Mouse (Mus musculus) cerebellum, adult 11-12 months (tissue): ENCODE data around the gene Lgals3bp.

Experiments
- DNase-seq: peaks from one replicate; pipeline ENCODE4 v3.0.0; 2022

Gene Lgals3bp

DNA sequence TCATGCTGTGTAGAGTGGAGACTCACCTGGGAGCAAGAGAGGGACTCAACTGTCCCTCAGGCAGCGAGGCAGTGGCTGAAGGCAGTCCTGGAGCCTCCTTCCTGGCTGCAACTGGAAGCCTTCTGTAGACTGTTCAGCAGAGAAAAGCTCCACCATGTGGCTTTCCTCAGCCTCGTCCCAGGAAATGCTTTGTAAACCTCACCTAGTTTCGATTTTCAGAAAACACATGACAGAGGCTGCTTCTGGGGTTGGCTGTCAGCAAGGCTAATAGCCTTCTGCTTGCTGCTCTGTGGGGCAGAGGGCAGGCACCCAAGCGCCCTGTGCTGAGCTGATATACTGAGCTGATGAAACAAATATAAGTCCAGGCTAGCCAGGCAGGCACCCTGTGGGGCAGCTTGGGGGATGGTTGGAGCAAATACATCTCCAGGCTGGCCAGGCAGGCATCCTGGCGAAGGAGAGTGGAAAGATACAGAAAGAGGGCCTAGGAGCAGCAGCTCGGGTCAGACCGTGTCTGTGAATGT is at the start of gene Lgals3bp:
TSS of gene Lgals3bp (minus strand) at position 333 of the 521 bp plus-strand sequence.
- peak; percentile 80 for DNase-seq

DNA sequence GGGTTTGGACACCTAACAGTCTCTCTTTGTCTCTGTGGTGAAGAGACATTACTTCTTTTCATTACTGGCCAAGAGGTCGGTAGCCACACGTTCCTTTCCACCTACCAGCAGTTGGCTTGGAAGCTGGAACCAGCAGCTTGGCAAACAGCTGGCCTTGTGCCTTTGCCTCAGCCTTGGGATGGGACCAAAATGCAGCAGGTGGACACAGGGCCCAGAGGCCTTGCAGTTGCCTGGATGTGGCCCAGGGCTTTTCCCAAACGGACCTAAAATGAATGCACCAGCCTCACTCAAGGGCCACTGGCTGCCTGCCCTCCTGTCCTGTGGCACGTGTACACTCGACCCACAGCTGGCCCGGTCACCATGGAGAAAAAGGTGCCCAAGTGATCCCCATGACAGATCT is 49.3 kb upstream of the Lgals3bp start:
- no peak for DNase-seq

GRCm38 (mm10) chr11:118448385-118448784 is 46.5 kb upstream of the Lgals3bp start:
- no peak for DNase-seq

GRCm38 (mm10) chr11:118447346-118447745 is 45.5 kb upstream of the Lgals3bp start:
- DNase-seq = no peak

DNA sequence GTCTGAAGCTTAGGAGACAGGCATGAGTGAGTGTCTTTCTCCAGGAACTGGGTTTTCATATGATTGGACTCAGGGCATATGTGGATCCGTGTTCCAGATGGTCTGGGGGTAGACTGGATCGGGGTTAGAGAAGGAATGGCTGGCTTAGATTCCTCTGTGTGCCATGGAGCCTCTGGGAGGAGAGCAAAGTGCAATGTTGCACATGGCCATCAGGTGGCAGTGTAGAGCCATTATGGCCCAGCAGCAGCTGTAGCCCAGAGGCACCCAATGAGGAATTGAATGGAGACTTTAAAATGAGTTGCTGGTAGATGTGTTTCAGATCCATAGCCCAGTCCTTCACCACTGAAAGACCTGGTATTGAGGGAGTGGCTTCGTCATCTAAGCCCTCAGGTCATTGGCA is 44.0 kb upstream of the Lgals3bp start:
- DNase-seq = peak; percentile 52

DNA sequence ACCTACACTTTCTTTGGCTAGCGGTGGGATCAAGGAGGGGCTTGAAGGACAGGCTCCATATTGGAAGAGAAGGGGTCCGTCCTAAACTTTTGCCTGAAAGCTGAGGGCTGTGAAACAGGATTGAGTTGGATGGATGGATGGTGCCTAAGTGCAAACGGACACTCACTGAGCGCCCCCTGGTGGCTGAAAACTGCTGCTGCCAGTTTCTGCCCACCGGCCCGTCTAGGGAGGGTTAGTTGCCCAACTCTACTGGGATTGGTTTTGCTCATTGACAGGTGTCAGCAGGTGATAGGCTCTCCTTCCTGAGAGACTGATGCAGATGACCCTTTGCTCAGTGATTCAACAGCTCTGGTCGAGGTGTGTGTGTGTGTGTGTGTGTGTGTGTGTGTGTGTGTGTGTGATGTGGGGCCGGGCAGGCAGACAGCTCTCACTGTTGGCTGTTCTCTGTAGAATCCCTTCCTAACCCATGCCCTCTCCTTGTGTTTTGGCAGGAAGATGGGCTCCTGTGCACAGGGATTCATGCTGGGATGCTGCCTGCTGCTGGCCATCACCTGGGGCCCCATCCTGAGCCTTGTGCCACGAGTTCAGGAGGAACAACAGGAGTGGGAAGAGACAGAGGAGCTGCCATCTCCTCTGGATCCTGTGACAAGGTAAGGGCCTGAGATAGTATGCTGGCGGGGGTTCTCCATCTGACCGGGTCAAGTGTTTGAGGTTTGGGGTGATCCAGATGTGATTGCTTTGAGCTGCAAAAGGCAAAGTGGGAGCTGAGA is 41.5 kb upstream of the Lgals3bp start:
- DNase-seq = no peak

DNA sequence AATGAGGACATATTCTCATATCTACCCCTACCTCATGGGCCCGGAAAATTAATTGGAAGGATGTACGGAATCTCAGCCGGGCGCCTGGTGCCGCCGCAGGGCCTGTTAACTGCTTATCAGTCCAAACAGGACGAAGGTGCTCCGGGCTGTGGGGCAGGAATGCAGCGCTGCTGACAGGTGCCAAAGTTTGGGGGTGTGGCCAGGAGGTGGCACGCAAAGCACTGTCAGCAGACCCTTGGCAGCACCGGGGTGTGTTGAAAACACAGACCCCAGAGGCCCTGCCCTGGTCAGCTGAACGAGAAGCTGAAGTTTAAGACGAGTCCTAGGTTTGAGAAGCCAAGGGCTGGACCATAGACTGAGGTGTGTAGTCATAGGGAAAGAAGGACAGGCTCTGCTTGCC is 40.8 kb upstream of the Lgals3bp start:
- no peak for DNase-seq

- DNase-seq = no peak
Measured at GRCm38 (mm10) chr11:118438665-118439414, 36.9 kb upstream of the Lgals3bp start.

- DNase-seq = peak; percentile 83
Measured at GRCm38 (mm10) chr11:118436471-118436935, 34.6 kb upstream of the Lgals3bp start.

DNA sequence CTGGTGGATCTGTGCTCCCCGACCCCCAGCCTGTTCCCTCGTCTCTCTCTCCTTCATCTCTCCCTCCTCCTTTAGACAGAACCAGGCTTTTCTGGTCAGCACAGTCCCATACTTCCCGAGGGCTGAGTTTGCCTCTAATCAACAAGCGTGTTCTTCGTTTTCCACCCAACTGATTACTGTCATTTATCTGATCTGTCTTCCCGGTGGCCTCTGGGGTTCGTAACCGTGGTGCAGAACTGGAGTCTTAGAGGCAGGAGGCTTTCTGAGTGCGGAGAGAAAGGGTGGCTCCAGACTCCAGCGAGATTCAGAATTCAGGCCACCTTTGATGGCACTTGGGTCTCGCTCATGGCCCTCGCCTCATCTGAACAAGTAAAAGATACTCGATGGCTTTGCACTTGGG is 32.2 kb upstream of the Lgals3bp start:
- DNase-seq = no peak

DNA sequence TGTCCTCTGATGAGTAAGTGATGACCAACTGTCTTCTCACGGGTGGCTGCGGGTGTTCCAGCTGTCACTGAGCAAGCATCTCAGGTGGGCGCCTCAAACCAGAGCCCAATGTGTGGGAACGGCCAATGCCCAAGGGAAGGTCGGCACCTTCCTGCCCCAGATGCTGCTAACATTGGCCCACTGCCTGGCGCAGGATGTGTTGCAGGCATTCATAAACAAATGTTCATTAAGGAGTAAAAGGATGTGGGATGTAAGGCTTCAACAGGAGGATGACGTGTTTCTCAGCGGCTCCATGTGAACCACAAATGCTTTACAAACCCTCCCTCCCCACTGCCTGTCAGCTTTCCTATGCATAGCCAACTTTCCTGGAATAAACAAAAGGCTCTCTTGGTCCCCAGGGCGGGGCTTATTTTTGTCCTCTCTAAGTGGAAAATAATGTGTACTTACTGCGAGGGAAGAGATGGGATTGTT is 31.5 kb upstream of the Lgals3bp start:
- DNase-seq = no peak

DNA sequence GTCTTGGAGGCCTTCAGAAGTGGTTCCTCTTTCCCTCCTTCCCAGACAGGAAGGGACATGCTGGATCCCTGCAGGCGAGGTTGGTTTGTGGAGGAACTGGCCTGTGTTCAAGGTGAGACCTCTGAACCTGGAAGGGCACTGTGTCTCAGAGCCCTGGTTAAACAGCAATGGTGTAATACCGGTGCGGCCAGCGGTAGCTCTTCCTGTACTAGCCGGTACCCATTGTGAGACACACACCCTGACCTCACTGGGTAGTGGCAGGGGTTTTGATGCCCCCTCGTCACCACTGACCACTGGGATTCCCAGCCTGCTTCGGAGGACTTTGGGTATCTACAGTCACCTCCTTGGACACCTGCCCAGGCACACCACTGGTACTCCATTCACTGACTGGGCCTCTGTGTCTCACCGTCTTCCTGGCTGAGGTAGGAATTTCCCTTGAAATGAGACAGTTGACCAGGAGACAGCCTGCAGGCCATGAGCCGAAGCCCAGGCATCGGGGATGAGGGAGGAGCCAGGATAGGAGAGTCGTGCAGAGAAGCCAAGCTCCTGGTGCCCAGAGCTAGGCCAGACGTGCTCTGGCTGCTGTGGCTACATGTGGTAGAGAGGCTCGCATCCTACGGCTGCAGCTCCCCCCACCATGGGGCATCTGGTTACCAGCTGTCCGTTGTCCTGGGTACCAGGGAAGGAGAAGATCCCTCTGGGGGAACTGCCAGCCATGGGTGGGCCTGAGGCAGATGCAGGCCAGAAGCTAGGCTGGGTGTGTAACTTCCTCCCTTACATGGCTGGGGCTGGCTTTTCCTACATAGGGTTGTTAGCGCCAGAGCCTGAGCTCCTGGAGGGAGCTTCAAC is 29.4 kb upstream of the Lgals3bp start:
- no peak for DNase-seq

DNA sequence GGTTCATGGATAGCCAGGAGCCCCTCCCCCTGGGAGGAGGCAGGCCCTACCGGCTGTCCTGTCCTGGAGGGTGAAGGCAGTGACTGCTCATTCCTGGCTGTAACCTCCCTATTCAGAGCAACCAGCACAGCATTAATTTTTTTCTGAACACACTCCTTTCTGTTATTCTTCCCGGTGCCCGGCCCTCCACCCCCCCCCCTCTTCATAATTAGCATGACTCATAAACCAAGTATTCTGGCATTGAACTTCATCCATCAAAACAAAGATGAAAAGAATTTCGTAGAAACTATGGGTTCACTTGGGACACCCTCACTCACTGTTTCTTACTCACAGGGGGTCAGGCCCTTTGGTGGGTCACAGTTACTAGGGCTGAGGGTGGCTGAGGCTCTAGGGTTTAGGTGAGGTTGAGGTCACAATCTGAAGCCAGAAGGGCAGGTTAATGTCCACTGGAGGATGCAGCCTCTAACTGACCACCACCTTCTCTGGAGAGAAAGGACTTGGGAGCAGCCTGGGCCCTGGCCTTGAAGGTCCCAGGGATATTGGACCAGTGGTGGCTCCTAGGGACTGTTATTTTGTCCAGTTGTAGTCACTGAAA is 28.5 kb upstream of the Lgals3bp start:
- DNase-seq = no peak

DNA sequence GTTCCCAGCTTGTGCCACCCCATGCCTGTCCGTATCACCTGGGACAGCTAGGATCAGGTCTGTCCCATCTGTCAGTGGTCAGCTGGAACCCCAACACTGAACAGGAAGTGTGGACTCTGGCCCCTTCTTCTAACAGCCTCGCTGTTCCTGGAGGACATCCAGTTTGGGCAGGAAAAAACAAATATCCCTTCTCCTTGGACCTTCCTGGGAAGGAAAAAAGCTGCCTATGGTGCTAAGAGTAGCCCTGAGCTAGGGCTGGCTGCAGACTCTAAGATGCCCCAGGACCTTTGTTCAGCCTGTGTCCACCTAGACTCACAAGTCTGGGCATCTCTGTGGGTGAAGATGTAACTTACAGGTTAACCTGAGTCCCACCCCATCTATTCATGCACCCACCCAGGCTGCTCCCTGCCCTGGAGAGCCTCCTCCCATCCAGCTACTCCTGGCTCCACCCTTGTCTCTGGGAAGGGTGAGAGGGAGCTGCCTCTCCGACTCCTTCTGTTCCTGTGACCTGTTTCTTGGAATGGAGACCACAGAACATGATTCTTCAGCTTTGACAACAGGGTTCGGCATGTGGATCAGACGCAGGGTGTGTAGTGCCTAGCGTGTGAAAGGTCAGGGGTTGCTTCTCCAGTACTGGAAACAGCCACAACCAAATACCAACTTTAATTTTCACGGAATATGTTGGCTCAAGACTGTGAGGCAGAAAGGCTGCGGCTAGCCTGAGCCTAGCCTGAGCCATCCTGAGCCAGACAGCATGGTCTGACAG is 27.2 kb upstream of the Lgals3bp start:
- DNase-seq = no peak

- DNase-seq = no peak
Measured at GRCm38 (mm10) chr11:118428460-118428868, 26.6 kb upstream of the Lgals3bp start.

DNA sequence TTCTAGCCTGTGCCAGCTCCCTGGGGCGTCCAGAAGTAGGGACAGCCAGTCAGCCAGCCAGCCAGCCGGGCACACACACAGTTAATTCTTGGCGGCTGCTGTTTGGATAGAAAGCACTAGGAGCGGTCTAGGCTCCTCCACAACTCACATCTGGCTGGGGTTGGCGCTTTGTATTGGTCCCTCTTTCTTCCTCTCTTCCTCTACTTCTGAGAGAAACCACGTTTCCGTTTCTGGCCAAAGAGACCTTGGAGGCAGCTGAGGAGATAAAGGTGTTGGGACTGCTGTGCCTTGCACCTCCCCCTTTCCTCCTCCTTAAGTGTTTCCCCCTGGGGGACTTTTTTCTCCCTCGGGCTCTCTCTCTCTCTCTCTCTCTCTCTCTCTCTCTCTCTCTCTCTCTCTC is 26.1 kb upstream of the Lgals3bp start, which contains the start of gene C1qtnf1:
TSS of gene C1qtnf1 (plus strand) at position 218 of the 400 bp plus-strand sequence.
- DNase-seq = no peak

DNA sequence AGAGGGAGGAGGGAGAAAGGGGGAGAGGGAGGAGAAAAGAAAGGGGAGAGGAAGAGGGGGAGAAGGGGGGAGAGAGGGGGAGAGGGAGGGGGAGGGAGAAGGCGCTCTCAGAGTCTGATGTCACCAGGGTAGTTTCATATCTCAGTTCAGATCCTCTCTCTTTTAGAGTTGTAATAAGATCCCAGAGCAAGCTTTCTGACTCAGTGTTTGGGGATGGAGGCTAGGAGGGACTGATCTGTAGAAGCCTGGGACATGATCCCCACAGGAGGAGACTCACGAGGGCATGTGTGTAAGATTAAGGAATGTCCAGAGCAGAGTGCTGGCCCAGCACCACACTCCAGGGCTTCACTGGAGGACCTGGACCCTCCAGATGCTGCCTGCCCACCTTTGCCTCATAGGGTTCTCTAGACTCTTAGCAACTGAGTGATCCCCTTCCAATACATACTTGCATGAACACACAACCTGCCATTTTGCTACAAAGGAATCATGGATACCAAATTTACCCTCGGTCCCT is 25.4 kb upstream of the Lgals3bp start:
- DNase-seq = no peak

DNA sequence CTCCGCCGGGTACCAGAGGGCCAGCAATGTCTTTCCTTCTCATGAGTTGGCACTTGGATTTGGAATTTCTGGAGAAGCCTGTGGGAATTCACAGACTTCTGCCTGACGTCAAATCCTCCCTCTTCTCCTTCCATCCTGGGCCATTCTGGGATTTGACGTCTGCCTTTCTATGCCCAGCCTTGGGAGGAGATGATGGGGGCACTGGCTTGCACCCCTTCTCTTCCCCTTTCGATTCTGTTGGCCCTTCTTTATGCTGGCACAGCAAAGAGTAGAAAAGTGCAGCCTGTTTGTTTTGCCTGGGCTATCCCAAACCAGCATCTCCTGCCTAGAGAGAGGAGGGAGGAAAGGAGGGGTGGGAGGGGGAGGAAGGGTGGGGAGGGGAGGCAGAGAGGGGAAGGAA is 24.9 kb upstream of the Lgals3bp start:
- no peak for DNase-seq

GRCm38 (mm10) chr11:118424621-118425335 is 22.9 kb upstream of the Lgals3bp start:
- no peak for DNase-seq

- peak; percentile 78 for DNase-seq
Measured at GRCm38 (mm10) chr11:118423266-118423971, 21.5 kb upstream of the Lgals3bp start.
